Mouse (Mus musculus) cerebellum, adult 11 months (tissue): ENCODE measurements at regions not wholly inside any gene's neighbourhood (a gene's known extent, or its start where the extent isn't known, plus 50 kb on each side); places are given as distances from the start of the nearest gene placed in this dataset.
A peak's percentile ranks its signal among the peaks of the same experiment; 100 is the strongest.

Source experiments
- DNase-seq: peaks from one replicate; pipeline ENCODE4 v3.0.0; 2022

- no peak for DNase-seq
These were observed 118.4 kb upstream of the Gnao1 start for GRCm38 (mm10) chr8:93691375-93691774.

- DNase-seq = no peak
These were observed 117.9 kb upstream of the Gnao1 start for GRCm38 (mm10) chr8:93691826-93692225.

- no peak for DNase-seq
These were observed 112.6 kb upstream of the Gnao1 start for GRCm38 (mm10) chr8:93697206-93697605.

GRCm38 (mm10) chr8:93698508-93698907 is 111.3 kb upstream of the Gnao1 start:
- DNase-seq = no peak

- no peak for DNase-seq
These were observed 108.4 kb upstream of the Gnao1 start for GRCm38 (mm10) chr8:93701391-93701790.

- DNase-seq = no peak
These were observed 97.6 kb upstream of the Gnao1 start for GRCm38 (mm10) chr8:93712066-93712706.

- no peak for DNase-seq
These were observed 96.5 kb upstream of the Gnao1 start for GRCm38 (mm10) chr8:93713221-93713620.

GRCm38 (mm10) chr8:93724896-93725489 is 84.8 kb upstream of the Gnao1 start:
- no peak for DNase-seq

GRCm38 (mm10) chr8:93729124-93729930 is 80.4 kb upstream of the Gnao1 start:
- DNase-seq = peak; percentile 12

- DNase-seq = no peak
These were observed 78.7 kb upstream of the Gnao1 start for GRCm38 (mm10) chr8:93730738-93731700.

- DNase-seq = no peak
These were observed 74.9 kb upstream of the Gnao1 start for GRCm38 (mm10) chr8:93734818-93735217.

- DNase-seq = no peak
These were observed 69.5 kb upstream of the Gnao1 start for GRCm38 (mm10) chr8:93740281-93740680.

GRCm38 (mm10) chr8:93748720-93749119 is 61.0 kb upstream of the Gnao1 start:
- no peak for DNase-seq

GRCm38 (mm10) chr8:93750921-93751320 is 58.8 kb upstream of the Gnao1 start:
- DNase-seq = no peak

GRCm38 (mm10) chr8:93755981-93756380 is 53.8 kb upstream of the Gnao1 start:
- DNase-seq = no peak
